Mouse (Mus musculus) intestine, postnatal 0 days (tissue): ENCODE measurements at regions not wholly inside any gene's neighbourhood (a gene's known extent, or its start where the extent isn't known, plus 50 kb on each side); places are given as distances from the start of the nearest gene placed in this dataset.
"Not testable (repeated sequence)": the region's sequence is repeated elsewhere in the genome, so short reads cannot be mapped to it uniquely, and the experiment has no call there.

Experiments
- ATAC-seq: fragments of 200-750 bp; cut with Nextera tagmentation; 2 replicates; pipeline ENCODE4 v1.8.0; 2017; ENCODE audit warnings: mild to moderate bottlenecking, moderate TSS enrichment, moderate library complexity
- H3K27ac ChIP-seq: fragments of 300-500 bp; sonication (generic); 2 replicates; pipeline ENCODE4 v1.5.1; 2014; ENCODE audit warnings: mild to moderate bottlenecking, low read depth, low read length, moderate library complexity
- H3K27me3 ChIP-seq: fragments of 300-500 bp; sonication (generic); replicated peaks from 2 replicates; pipeline ENCODE4 v1.6.1; 2014; ENCODE audit warnings: low read length, mixed read lengths; ENCODE audit not compliant: control insufficient read depth, insufficient read depth
- H3K36me3 ChIP-seq: fragments of 300-500 bp; sonication (generic); 2 replicates; pipeline ENCODE4 v1.6.1; 2014; ENCODE audit warnings: mild to moderate bottlenecking, moderate library complexity; ENCODE audit not compliant: control insufficient read depth, insufficient read depth
- H3K4me1 ChIP-seq: fragments of 300-500 bp; sonication (generic); replicated peaks from 2 replicates; pipeline ENCODE4 v1.6.1; 2014; ENCODE audit warnings: antibody characterized with exemption, low read length, mixed read lengths; ENCODE audit not compliant: control insufficient read depth, insufficient read depth
- H3K4me2 ChIP-seq: fragments of 300-500 bp; sonication (generic); replicated peaks from 2 replicates; pipeline ENCODE4 v1.6.1; 2014; ENCODE audit warnings: low read depth, mild to moderate bottlenecking, moderate library complexity
- H3K4me3 ChIP-seq: fragments of 300-500 bp; sonication (generic); 2 replicates; pipeline ENCODE4 v1.5.1; 2014; ENCODE audit warnings: low read depth, low read length
- H3K9ac ChIP-seq: fragments of 300-500 bp; sonication (generic); 2 replicates; pipeline ENCODE4 v1.6.1; 2014; ENCODE audit warnings: mild to moderate bottlenecking, low read depth, low read length
- H3K9me3 ChIP-seq: fragments of 300-500 bp; sonication (generic); 2 replicates; pipeline ENCODE4 v1.6.1; 2016; ENCODE audit warnings: mixed run types; ENCODE audit not compliant: control insufficient read depth
- CTCF ChIP-seq: sonication (generic); IDR thresholded peaks from 2 replicates; pipeline ENCODE4 v1.5.1; 2016; ENCODE audit warnings: low read depth, mild to moderate bottlenecking, control low read depth, antibody characterized with exemption, moderate library complexity
- WGBS: fragments of 180-500 bp; shearing (Covaris S2); extraction: QIAGEN DNeasy Blood & Tissue Kit; methylation state at CpG from one replicate; pipeline ENCODE4 v1.1.7; 2014; 5-methylcytosine and 5-hydroxymethylcytosine counted together

DNA sequence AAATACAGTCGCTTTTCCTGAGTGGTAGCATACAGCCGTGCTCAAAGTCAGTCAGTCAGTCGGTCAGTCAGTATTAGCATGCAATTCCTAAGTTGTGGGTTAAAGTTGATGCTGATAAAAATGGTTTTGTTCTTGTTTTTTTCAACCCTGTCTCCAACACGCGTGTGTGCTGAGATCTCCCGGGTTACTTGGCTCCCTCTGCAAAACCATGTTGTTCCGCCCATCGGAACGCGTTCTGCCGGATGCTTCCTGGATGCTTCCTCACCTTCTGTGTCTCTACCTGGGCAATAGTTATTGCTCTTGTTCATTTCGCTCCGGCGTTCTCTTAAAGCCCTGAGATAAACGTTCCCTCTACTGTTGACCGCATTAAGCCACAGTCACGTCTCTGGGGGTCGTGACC lies 296.9 kb downstream of the Setd4 start:
- no peak overlapping the region for H3K27ac ChIP-seq
- H3K4me3 ChIP-seq = no peak overlapping the region
- TF ChIP-seq CTCF = no peak
- no peaks in the 10 kb centered on the region for H3K36me3 ChIP-seq
- WGBS = 91% methylated on average over 18 of the region's 18 CpGs
- no peak overlapping the region for H3K4me2 ChIP-seq
- no peak for ATAC-seq
- H3K9me3 ChIP-seq = no peaks in the 10 kb centered on the region; the same call in 1 of the 2 replicates
- no peaks in the 10 kb centered on the region for H3K27me3 ChIP-seq
- H3K4me1 ChIP-seq = no peaks in the 10 kb centered on the region
- H3K9ac ChIP-seq = no peak overlapping the region

DNA sequence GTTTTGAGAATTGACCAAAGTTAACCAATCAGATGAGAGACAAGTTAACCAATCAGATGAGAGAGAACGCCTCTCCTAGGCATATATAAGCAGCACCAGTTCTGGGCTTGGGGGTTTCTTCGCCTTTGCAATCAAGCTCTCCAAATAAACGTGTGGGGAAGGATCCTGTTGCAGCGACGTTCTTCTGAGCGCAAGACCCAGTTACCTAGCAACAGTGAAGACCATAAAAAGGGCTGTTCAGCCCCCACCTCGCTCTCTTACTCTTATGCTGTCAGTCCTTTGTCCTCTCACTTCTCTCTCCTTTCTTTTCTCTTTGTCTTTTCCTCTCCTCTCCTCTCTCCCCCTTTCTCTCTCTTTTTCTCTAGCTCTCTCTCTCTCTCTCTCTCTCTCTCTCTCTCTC lies 297.7 kb downstream of the Setd4 start:
- not testable (repeated sequence) for H3K4me2 ChIP-seq, H3K4me3 ChIP-seq, H3K27me3 ChIP-seq, H3K27ac ChIP-seq, ATAC-seq, H3K9me3 ChIP-seq, H3K36me3 ChIP-seq, H3K4me1 ChIP-seq, H3K9ac ChIP-seq
- WGBS = 49% methylated on average over 7 of the region's 7 CpGs

DNA sequence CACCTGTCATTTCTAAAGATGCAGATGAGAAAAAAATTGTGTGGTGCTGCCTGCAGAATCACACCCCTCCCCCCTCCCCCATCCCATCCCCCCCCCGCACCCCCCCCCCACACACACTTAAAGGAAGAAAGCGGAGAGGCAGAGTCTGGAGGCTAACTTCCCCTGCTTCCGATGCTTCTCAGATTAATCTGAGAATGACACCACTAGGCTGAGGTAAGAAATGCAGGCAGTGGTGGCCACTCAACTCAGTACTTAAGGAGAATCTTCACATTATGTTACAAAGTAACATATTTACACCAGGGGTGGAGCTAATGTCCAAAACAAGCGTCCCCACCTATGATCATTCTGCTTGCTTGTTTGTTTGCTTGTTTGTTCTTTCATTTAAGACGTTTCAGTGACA lies 309.4 kb downstream of the Setd4 start:
- ATAC-seq = no peak
- Histone ChIP-seq H3K27me3 (no peaks in the 10 kb centered on the region), H3K4me2 (no peak overlapping the region), H3K27ac (no peak overlapping the region), H3K9me3 (no peaks in the 10 kb centered on the region), H3K9ac (no peak overlapping the region), H3K36me3 (no peaks in the 10 kb centered on the region), H3K4me1 (peaks cover 9% of the 10 kb centered on the region), H3K4me3 (no peak overlapping the region)
- TF ChIP-seq CTCF = peak; percentile 44
- 32% methylated on average over 5 of the region's 5 CpGs for WGBS

- peak; percentile 67 for ATAC-seq
- Histone ChIP-seq H3K4me3 (no peak overlapping the region), H3K4me1 (peaks cover 9% of the 10 kb centered on the region), H3K9ac (no peak overlapping the region), H3K9me3 (no peaks in the 10 kb centered on the region), H3K27me3 (no peaks in the 10 kb centered on the region), H3K27ac (peak overlapping the region; percentile 11; the same call in 1 of the 2 replicates), H3K36me3 (no peaks in the 10 kb centered on the region), H3K4me2 (peak overlapping the region; percentile 59)
- 28% methylated on average over 13 of the region's 13 CpGs for WGBS
- TF ChIP-seq CTCF = peak; percentile 96
Measured at GRCm38 (mm10) chr16:93292965-93293653, 310.8 kb downstream of the Setd4 start.

- Histone ChIP-seq H3K27ac (no peak overlapping the region), H3K9ac (no peak overlapping the region), H3K36me3 (no peaks in the 10 kb centered on the region), H3K4me1 (peaks cover 9% of the 10 kb centered on the region), H3K9me3 (no peaks in the 10 kb centered on the region), H3K4me2 (peak overlapping the region; percentile 59), H3K4me3 (peak overlapping the region; percentile 21), H3K27me3 (no peaks in the 10 kb centered on the region)
- ATAC-seq = peak; percentile 70
- 26% methylated on average over 14 of the region's 14 CpGs for WGBS
- no peak for TF ChIP-seq CTCF
Measured at GRCm38 (mm10) chr16:93292181-93292834, 311.6 kb downstream of the Setd4 start.

DNA sequence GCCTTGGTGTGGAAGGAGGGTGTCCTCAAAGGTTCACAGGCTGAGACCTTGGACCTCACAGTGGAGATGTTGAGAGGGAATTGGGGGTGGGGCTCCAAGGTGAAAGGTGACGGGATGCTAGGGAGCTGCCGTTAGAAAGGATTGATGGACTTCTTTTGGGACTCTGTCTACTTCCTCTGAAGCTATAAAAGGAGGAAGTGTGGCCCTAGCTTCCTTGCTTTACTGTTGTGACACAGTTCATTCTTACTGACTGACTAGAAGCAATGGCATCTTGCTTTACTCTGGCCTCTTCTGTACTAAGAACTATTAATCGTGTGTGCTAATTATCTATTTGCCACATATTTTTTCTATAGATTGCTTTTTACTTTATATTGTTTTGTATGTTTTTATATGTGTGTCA lies 315.8 kb downstream of the Setd4 start:
- Histone ChIP-seq H3K9me3 (peaks cover 2% of the 10 kb centered on the region; the same call in 1 of the 2 replicates), H3K9ac (no peak overlapping the region), H3K27me3 (no peaks in the 10 kb centered on the region), H3K27ac (no peak overlapping the region), H3K4me2 (no peak overlapping the region), H3K36me3 (no peaks in the 10 kb centered on the region), H3K4me3 (no peak overlapping the region), H3K4me1 (peaks cover 5% of the 10 kb centered on the region)
- no peak for ATAC-seq
- no peak for TF ChIP-seq CTCF
- WGBS = 59% methylated on average over 3 of the region's 3 CpGs
